Mouse (Mus musculus): ENCODE measurements around the gene Cacna1f.
A peak's percentile ranks its signal among the peaks of the same experiment; 100 is the strongest.

Gene Cacna1f

DNA sequence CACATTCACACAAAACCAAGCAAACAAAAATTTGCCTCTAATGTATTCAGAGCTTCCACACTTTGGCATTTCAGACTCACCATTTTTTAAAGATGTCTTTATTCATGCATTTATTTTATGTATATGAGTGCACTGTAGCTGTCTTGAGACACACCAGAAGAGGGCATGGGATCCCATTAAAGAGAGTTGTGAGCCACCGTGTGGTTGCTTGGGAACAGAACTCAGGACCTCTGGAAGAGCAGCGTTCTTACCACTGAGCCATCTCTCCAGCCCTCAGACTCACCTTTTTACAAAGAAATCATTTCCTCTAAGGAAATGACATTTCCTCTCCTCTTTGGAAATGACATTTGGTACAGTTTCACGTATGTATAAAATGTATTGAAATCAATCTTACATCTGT is 72.1 kb downstream of the Cacna1f start:
- DNase-seq = no peak

- DNase-seq = peak; percentile 94
Observed at GRCm38 (mm10) chrX:7679405-7680056, 72.6 kb downstream of the Cacna1f start.

- no peak for DNase-seq
Observed at GRCm38 (mm10) chrX:7680057-7680412, 73.2 kb downstream of the Cacna1f start.

GRCm38 (mm10) chrX:7680864-7681263 is 74.0 kb downstream of the Cacna1f start, which contains the start of gene Magix:
Gene Magix, minus strand, starts transcription at chrX:7681251.
- peak; percentile 74 for DNase-seq

Measured in kidney, adult 11 months (tissue).